Mouse (Mus musculus) small intestine, adult 2 months (tissue): ENCODE measurements around the gene Kif9.

Experiments used
- CTCF ChIP-seq: fragments of 200-500 bp; IDR thresholded peaks from 2 replicates; pipeline ENCODE4 v1.5.1; 2012; ENCODE audit warnings: low read depth, mild to moderate bottlenecking, control low read depth, inconsistent platforms, low read length, moderate library complexity, mixed read lengths; ENCODE audit not compliant: insufficient replicate concordance, insufficient read length; ENCODE audit errors: extremely low read depth
- POLR2A ChIP-seq: fragments of 200-500 bp; IDR thresholded peaks from 2 replicates; pipeline ENCODE4 v1.6.1; 2012; ENCODE audit warnings: low read depth, mild to moderate bottlenecking, control low read depth, inconsistent platforms, low read length, moderate library complexity

DNA sequence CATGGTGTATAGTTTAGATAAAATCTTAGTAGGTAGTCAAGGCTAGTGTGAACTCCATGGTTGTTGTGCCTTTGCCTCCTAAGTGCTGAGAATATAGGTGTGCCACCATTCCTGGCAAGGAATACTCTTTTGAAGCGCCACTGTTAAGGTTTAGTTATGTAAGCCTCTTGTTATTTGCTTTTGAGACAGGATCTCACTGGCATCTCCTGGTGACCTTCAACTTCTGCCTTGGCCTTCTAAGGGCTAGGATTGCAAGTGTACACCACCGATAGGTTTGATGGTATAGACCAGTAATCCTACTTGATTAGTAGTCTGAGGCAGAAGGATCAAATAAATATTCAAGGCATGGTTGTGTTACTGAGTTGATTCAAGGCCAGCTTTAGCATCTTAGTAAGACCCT is 59.9 kb downstream of the Kif9 start:
- TF ChIP-seq POLR2A, result no peak
- TF ChIP-seq CTCF, result no peak
